Mouse (Mus musculus) embryo, embryonic 9.5 days (tissue): ENCODE measurements at regions not wholly inside any gene's neighbourhood (a gene's known extent, or its start where the extent isn't known, plus 50 kb on each side); places are given as distances from the start of the nearest gene placed in this dataset.

Source experiments
- DNase-seq: peaks from one replicate; pipeline ENCODE4 v3.0.0-alpha.2; 2017; ENCODE audit errors: extremely low spot score

- no peak for DNase-seq
Observed at GRCm38 (mm10) chr1:16007809-16008208, 85.3 kb downstream of the 4930444P10Rik start.

DNA sequence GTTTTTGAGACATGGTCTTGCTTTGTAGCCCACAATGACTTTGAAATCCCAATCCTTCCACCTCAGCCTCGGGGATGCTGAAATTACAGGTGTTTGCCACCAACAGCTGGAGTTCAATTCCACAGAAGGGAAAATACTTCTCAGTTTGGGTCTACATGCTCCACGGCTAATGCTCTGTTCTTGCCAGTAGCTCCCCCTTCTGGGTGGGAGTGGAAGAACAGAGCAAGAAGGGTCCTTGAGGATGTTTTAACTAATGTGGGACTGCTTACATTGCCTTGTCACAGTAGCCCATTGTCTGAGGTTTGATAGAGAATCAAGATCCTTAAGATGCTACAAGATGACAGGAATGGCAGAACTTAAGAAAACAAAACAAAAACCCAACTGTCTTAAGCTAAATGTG is 86.2 kb downstream of the 4930444P10Rik start:
- no peak for DNase-seq

DNA sequence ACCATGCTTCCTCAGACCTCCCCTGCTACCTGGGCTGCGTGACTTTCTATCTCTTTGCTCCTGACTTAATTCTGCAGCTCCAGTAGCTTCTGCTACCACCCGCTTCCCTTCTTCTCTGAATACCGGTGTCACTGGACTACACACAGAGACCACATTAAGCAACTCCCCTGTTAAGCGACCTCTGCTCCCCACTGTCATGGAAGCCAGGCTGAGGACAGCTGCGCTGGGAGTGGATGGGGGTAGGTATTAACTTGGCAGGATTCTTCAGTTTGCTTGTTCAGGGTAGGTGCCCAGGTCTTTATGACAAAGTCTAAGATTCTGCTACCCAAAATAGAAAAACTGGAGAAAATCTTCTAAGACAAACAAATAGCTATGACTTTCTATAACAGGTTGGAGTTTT is 96.0 kb downstream of the 4930444P10Rik start:
- DNase-seq, result no peak

DNA sequence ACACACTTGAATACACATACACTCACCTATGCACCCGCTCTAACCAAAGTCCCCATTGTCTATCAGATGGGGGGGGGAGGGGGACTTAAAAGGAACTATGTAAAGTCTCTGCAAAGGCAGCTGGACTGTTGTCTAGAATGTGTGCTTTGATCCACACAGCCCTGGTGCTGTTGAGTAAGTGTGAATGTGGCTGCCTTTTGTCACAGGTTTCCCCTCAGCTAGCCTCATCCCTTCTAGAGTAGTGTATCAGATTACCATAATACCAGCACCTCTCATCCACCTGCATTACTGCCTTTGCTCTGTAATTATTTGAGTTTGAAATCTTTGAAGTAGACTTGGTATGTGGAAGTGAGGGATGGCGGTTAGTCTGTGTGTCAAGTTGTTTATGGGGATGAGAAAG is 96.8 kb downstream of the 4930444P10Rik start:
- DNase-seq, result no peak

GRCm38 (mm10) chr1:15993561-15994410 is 99.3 kb downstream of the 4930444P10Rik start:
- DNase-seq, result peak; percentile 8

DNA sequence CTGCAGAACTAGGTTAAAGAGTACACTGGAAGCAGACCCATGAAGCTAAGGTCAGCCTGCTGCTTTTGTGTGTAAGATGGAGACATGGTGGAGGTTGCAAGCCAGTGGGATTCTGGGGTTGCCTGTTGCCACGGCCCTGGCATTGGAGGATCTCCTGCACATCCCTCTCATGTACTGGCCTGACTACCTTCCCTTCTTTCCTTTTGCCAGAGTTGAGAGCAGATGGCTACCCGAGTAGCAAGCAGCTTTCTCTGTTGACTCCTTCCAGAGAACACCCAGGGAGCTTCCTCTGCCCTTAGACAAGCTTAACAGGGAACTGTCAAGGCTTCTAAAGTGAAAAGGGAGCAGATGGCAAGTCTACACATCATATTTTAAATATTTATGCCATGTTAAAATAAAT is 102.1 kb downstream of the 4930444P10Rik start:
- no peak for DNase-seq

DNA sequence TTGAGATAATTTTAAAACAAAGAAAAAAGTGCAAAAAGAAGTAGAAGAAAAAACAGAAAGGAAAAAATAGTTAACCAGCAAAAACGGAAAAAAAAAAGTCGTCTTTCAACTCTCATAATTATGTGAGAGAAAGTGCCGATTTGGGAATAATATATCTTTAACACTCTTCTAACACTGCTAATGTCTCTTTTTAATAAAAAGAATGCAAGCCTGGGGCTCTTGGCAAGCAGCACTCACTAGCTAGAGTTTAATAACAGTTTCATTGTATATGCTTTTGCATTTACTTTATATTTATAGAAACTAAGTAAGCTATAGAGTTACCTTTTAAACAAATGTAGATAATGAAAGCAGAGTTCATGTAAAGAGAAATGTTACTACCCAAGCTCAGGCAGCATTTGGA is 107.5 kb downstream of the 4930444P10Rik start:
- DNase-seq, result no peak

- no peak for DNase-seq
Observed at GRCm38 (mm10) chr1:15979333-15979732, 113.8 kb downstream of the 4930444P10Rik start.

DNA sequence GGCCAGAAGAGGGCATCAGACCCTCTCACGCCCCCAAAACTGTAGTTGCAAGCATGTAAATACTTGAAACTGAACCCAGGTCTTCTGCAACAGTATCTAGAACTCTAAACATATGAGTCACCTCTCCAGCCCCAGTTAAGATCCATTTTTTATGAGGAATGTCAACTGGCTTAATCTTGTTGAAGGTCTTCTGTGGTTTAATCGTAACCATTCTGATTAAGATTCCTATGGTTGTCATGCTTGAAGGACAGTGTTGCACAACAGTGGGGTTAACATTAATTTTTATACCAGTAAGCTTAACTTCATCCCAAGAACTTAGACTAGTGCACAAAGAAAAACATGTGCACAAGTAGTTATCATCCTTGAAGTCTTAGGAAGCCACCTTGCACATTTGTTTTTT is 133.5 kb downstream of the 4930444P10Rik start:
- no peak for DNase-seq

GRCm38 (mm10) chr1:15958661-15959060 is 134.5 kb downstream of the 4930444P10Rik start:
- no peak for DNase-seq

GRCm38 (mm10) chr1:15943662-15944061 is 149.5 kb downstream of the 4930444P10Rik start:
- no peak for DNase-seq

DNA sequence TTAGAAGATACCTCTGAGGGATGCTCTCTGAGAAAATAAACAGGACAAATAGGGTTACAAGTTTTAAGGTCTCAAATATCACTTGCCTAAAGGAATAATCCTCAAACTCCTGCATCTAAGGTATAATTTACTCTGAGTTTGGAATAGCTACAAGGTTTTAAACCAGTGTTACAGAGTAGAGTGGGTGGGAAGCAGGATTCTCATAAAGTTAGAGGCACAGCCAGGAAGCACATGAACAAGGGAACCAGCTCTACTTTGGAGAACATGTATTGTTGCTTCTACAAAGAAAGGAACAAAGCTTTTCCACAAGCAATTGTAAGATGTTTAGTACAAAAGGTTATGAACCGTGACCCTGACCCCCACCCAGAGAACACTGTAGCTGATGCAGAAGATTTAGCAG is 150.1 kb downstream of the 4930444P10Rik start:
- DNase-seq, result no peak
